Mouse (Mus musculus): ENCODE data around the gene Asap3. TPM values are rescaled to one million over a fixed set of nuclear protein-coding genes. Genes with fewer than 3 reads are reported as not detected.

The Asap3 gene
- polyA plus RNA-seq (2015; fragmentation: Nextera tagmentation; extraction: Ambion mirVana): 2.7 and 3.0 TPM in 2 replicates

DNA sequence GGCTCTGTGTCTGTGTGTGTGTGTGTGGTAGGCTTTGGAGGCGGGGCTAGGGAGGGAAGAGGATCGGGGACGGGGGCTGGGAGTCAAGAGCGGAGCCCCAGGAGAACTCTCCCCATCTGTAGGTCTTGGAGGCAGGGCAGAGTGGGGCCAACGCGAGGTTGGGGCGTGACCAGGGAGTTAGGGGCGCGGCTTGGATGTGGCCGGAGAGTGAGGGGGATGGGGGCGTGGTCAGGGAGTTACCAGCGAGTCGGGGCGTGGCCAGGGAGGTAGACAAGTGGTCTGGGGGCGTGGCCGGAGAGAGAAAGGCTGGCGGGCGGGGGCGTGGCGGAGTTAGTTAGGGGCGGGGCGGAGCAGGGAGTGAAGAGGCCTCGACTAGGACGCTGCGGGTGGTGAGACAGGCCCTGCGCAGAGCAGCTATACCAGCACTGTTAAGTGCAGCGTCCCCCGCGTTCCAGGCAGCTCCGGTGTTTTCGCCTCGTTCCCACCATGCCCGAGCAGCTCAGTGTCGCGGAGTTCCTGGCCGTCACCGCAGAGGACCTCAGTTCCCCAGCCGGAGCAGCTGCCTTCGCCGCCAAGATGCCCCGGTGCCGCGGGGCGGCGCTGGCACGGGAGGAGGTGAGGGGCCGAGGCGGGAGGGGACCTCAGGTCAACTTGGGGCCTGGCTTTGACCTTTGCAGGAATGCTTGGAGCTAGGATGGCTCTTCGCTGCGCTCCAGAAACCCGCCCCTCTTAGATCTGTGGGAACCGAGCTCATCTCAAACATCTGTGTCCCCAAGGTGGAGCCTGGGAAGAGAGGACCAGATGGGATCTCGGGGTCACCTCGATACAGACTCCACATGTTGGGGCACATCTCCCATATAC, at the start of gene Asap3:
Asap3 (plus strand) TSS at position 333 of the 861 bp plus-strand sequence.
- Histone ChIP-seq H3K4me3 (replicated peaks; ENCODE audit: low read depth, low read length) (peak within 1 kb of the TSS; percentile 49), H3K9me3 (replicated peaks; ENCODE audit: low read length) (no peaks in the 10 kb centered on the region), H3K27me3 (ENCODE audit: insufficient read depth, low read length) (no peaks in the 10 kb centered on the region), H3K4me2 (ENCODE audit: low read length) (peak within 1 kb of the TSS; percentile 99), H3K36me3 (ENCODE audit: insufficient read depth, low read length) (no peaks in the 10 kb centered on the region), H3K27ac (peak within 1 kb of the TSS; percentile 48), H3K9ac (ENCODE audit: low read depth, low read length) (peak within 1 kb of the TSS; percentile 73), H3K4me1 (replicated peaks; ENCODE audit: insufficient read depth, low read length) (peaks cover 8% of the 10 kb centered on the region; the same call in 1 of the 2 replicates)
- DNase-seq (ENCODE audit: low spot score) (peak; percentile 99), ATAC-seq (replicated peaks; ENCODE audit: low FRiP score, low read depth) (peak; percentile 90)
- no peak; the same call in 1 of the 2 replicates for TF ChIP-seq CTCF (IDR thresholded peaks at IDR 0.05; ENCODE audit: low read depth)
- under 1% methylated on average over 54 of the region's 54 CpGs for WGBS

- no peaks in the 10 kb centered on the region for H3K36me3 ChIP-seq (ENCODE audit: insufficient read depth, low read length)
- no peak for ATAC-seq (replicated peaks; ENCODE audit: low FRiP score, low read depth)
- H3K9ac ChIP-seq (ENCODE audit: low read depth, low read length): no peak overlapping the region
- H3K27me3 ChIP-seq (ENCODE audit: insufficient read depth, low read length): no peaks in the 10 kb centered on the region
- no peak for DNase-seq (ENCODE audit: low spot score)
- TF ChIP-seq CTCF (IDR thresholded peaks at IDR 0.05; ENCODE audit: low read depth): peak; percentile 40
- H3K27ac ChIP-seq: no peak overlapping the region
- 79% methylated on average over 6 of the region's 6 CpGs for WGBS
- H3K4me3 ChIP-seq (replicated peaks; ENCODE audit: low read depth, low read length): no peak overlapping the region
- H3K9me3 ChIP-seq (replicated peaks; ENCODE audit: low read length): no peaks in the 10 kb centered on the region
- H3K4me2 ChIP-seq (ENCODE audit: low read length): no peak overlapping the region
- H3K4me1 ChIP-seq (replicated peaks; ENCODE audit: insufficient read depth, low read length): no peaks in the 10 kb centered on the region
These were observed 47.7 kb upstream of the Asap3 start for GRCm38 (mm10) chr4:136158498-136158897.

- Histone ChIP-seq H3K9me3 (replicated peaks; ENCODE audit: low read length) (no peaks in the 10 kb centered on the region), H3K27ac (no peak overlapping the region), H3K4me3 (replicated peaks; ENCODE audit: low read depth, low read length) (no peak overlapping the region), H3K9ac (ENCODE audit: low read depth, low read length) (no peak overlapping the region), H3K4me2 (ENCODE audit: low read length) (peak overlapping the region; percentile 16; the same call in 1 of the 2 replicates), H3K27me3 (ENCODE audit: insufficient read depth, low read length) (no peaks in the 10 kb centered on the region), H3K36me3 (ENCODE audit: insufficient read depth, low read length) (no peaks in the 10 kb centered on the region), H3K4me1 (replicated peaks; ENCODE audit: insufficient read depth, low read length) (no peaks in the 10 kb centered on the region)
- peak; percentile 98 for TF ChIP-seq CTCF (IDR thresholded peaks at IDR 0.05; ENCODE audit: low read depth)
- DNase-seq (ENCODE audit: low spot score): peak; percentile 94
- 14% methylated on average over 5 of the region's 5 CpGs for WGBS
- peak; percentile 13; the same call in 1 of the 2 replicates for ATAC-seq (replicated peaks; ENCODE audit: low FRiP score, low read depth)
These were observed 46.3 kb upstream of the Asap3 start for GRCm38 (mm10) chr4:136159802-136160397.

- TF ChIP-seq CTCF (IDR thresholded peaks at IDR 0.05; ENCODE audit: low read depth): peak; percentile 99
- H3K36me3 ChIP-seq (ENCODE audit: insufficient read depth, low read length): no peaks in the 10 kb centered on the region
- ATAC-seq (replicated peaks; ENCODE audit: low FRiP score, low read depth) (peak; percentile 50; the same call in 1 of the 2 replicates), DNase-seq (ENCODE audit: low spot score) (peak; percentile 97)
- H3K9ac ChIP-seq (ENCODE audit: low read depth, low read length): no peak overlapping the region
- no peak overlapping the region for H3K27ac ChIP-seq
- no peak overlapping the region for H3K4me3 ChIP-seq (replicated peaks; ENCODE audit: low read depth, low read length)
- H3K27me3 ChIP-seq (ENCODE audit: insufficient read depth, low read length): no peaks in the 10 kb centered on the region
- H3K9me3 ChIP-seq (replicated peaks; ENCODE audit: low read length): no peaks in the 10 kb centered on the region
- H3K4me1 ChIP-seq (replicated peaks; ENCODE audit: insufficient read depth, low read length): no peaks in the 10 kb centered on the region
- 2% methylated on average over 11 of the region's 11 CpGs for WGBS
- no peak overlapping the region for H3K4me2 ChIP-seq (ENCODE audit: low read length)
These were observed 42.7 kb upstream of the Asap3 start for GRCm38 (mm10) chr4:136163448-136163847.

GRCm38 (mm10) chr4:136164981-136165380, 41.2 kb upstream of the Asap3 start:
- DNase-seq (ENCODE audit: low spot score) (no peak), ATAC-seq (replicated peaks; ENCODE audit: low FRiP score, low read depth) (no peak)
- Histone ChIP-seq H3K27ac (no peak overlapping the region), H3K4me2 (ENCODE audit: low read length) (no peak overlapping the region), H3K4me1 (replicated peaks; ENCODE audit: insufficient read depth, low read length) (no peaks in the 10 kb centered on the region), H3K4me3 (replicated peaks; ENCODE audit: low read depth, low read length) (no peak overlapping the region), H3K27me3 (ENCODE audit: insufficient read depth, low read length) (no peaks in the 10 kb centered on the region), H3K9ac (ENCODE audit: low read depth, low read length) (no peak overlapping the region), H3K9me3 (replicated peaks; ENCODE audit: low read length) (no peaks in the 10 kb centered on the region), H3K36me3 (ENCODE audit: insufficient read depth, low read length) (no peaks in the 10 kb centered on the region)
- WGBS: 60% methylated on average over 8 of the region's 8 CpGs
- TF ChIP-seq CTCF (IDR thresholded peaks at IDR 0.05; ENCODE audit: low read depth): no peak

GRCm38 (mm10) chr4:136167701-136168100, 38.5 kb upstream of the Asap3 start:
- Histone ChIP-seq H3K27ac (no peak overlapping the region), H3K9ac (ENCODE audit: low read depth, low read length) (no peak overlapping the region), H3K9me3 (replicated peaks; ENCODE audit: low read length) (no peaks in the 10 kb centered on the region), H3K36me3 (ENCODE audit: insufficient read depth, low read length) (no peaks in the 10 kb centered on the region), H3K4me1 (replicated peaks; ENCODE audit: insufficient read depth, low read length) (peaks cover 1% of the 10 kb centered on the region; the same call in 1 of the 2 replicates), H3K4me2 (ENCODE audit: low read length) (no peak overlapping the region), H3K4me3 (replicated peaks; ENCODE audit: low read depth, low read length) (no peak overlapping the region), H3K27me3 (ENCODE audit: insufficient read depth, low read length) (no peaks in the 10 kb centered on the region)
- ATAC-seq (replicated peaks; ENCODE audit: low FRiP score, low read depth) (no peak), DNase-seq (ENCODE audit: low spot score) (no peak)
- TF ChIP-seq CTCF (IDR thresholded peaks at IDR 0.05; ENCODE audit: low read depth): no peak
- WGBS: 82% methylated on average over 3 of the region's 3 CpGs

Data from kidney, postnatal 0 days (tissue).